Mouse (Mus musculus) stomach, postnatal 0 days (tissue): Measurements from ENCODE around the gene Rbmxl1. TPM values are rescaled to one million over a fixed set of nuclear protein-coding genes. Genes with fewer than 3 reads are reported as not detected.
"Not testable (repeated sequence)": the region's sequence is repeated elsewhere in the genome, so short reads cannot be mapped to it uniquely, and the experiment has no call there.

Experiments
- ATAC-seq: fragments of 200-750 bp; cut with Nextera tagmentation; 2 replicates; pipeline ENCODE4 v1.8.0; 2017; ENCODE audit not compliant: low FRiP score, low TSS enrichment
- DNase-seq: peaks from one replicate; pipeline ENCODE4 v3.0.0-alpha.2; 2016; ENCODE audit warnings: low spot score
- H3K27ac ChIP-seq: fragments of 300-500 bp; sonication (generic); replicated peaks from 2 replicates; pipeline ENCODE4 v1.5.1; 2014; ENCODE audit warnings: mild to moderate bottlenecking, control low read depth
- H3K27me3 ChIP-seq: fragments of 300-500 bp; sonication (generic); 2 replicates; pipeline ENCODE4 v1.6.1; 2014; ENCODE audit warnings: low read length; ENCODE audit not compliant: control insufficient read depth, insufficient read depth
- H3K36me3 ChIP-seq: fragments of 300-500 bp; sonication (generic); 2 replicates; pipeline ENCODE4 v1.6.1; 2014; ENCODE audit warnings: low read length, mixed read lengths; ENCODE audit not compliant: control insufficient read depth, insufficient read depth
- H3K4me1 ChIP-seq: fragments of 300-500 bp; sonication (generic); replicated peaks from 2 replicates; pipeline ENCODE4 v1.6.1; 2014; ENCODE audit warnings: antibody characterized with exemption; ENCODE audit not compliant: control insufficient read depth, insufficient read depth
- H3K4me2 ChIP-seq: fragments of 300-500 bp; sonication (generic); replicated peaks from 2 replicates; pipeline ENCODE4 v1.6.1; 2014; ENCODE audit warnings: low read depth, mild to moderate bottlenecking, control low read depth, moderate library complexity
- H3K4me3 ChIP-seq: fragments of 300-500 bp; sonication (generic); 2 replicates; pipeline ENCODE4 v1.5.1; 2014; ENCODE audit warnings: low read depth, low read length, control low read depth
- H3K9ac ChIP-seq: fragments of 300-500 bp; sonication (generic); 2 replicates; pipeline ENCODE4 v1.6.1; 2014; ENCODE audit warnings: mild to moderate bottlenecking, low read length, control low read depth, mixed read lengths
- H3K9me3 ChIP-seq: fragments of 300-500 bp; sonication (generic); 2 replicates; pipeline ENCODE4 v1.6.1; 2016; ENCODE audit warnings: low read length; ENCODE audit not compliant: control insufficient read depth
- CTCF ChIP-seq: IDR thresholded peaks from 2 replicates; pipeline ENCODE4 v1.5.1; 2016; ENCODE audit warnings: antibody characterized with exemption, low read depth, mild to moderate bottlenecking, moderate library complexity
- EP300 ChIP-seq: optimal IDR thresholded peaks from 2 replicates; pipeline ENCODE3; 2016; ENCODE audit warnings: antibody characterized with exemption
- WGBS: fragments of 180-500 bp; shearing (Covaris S2); extraction: QIAGEN DNeasy Blood & Tissue Kit; methylation state at CpG from one replicate; pipeline ENCODE4 v1.1.7; 2014; 5-methylcytosine and 5-hydroxymethylcytosine counted together
- polyA plus RNA-seq: library from polyadenylated mRNA; unstranded; fragments of >200 nt; fragmentation: Nextera tagmentation; extraction: Ambion mirVana; gene quantifications from 2 replicates; pipeline ENCODE4 v1.2.1, GENCODE M21; 2015

The Rbmxl1 gene
- polyA plus RNA-seq, 1 experiment from 2014 or later, result 78.6 TPM

- Histone ChIP-seq H3K27me3 (no peaks in the 10 kb centered on the region), H3K4me3 (no peak overlapping the region), H3K9ac (no peak overlapping the region), H3K4me1 (no peaks in the 10 kb centered on the region), H3K9me3 (no peaks in the 10 kb centered on the region), H3K4me2 (no peak overlapping the region), H3K36me3 (no peaks in the 10 kb centered on the region), H3K27ac (no peak overlapping the region)
- ATAC-seq (no peak), DNase-seq (no peak)
- TF ChIP-seq CTCF (no peak), EP300 (no peak)
- WGBS, result 44% methylated on average over 2 of the region's 2 CpGs
Measured at GRCm38 (mm10) chr8:78544545-78544944, 35.8 kb upstream of the Rbmxl1 start.

GRCm38 (mm10) chr8:78543621-78544020 lies 34.9 kb upstream of the Rbmxl1 start:
- TF ChIP-seq EP300 (no peak), CTCF (no peak)
- ATAC-seq (no peak), DNase-seq (no peak)
- Histone ChIP-seq H3K4me2 (no peak overlapping the region), H3K27ac (no peak overlapping the region), H3K4me3 (no peak overlapping the region), H3K36me3 (no peaks in the 10 kb centered on the region), H3K4me1 (no peaks in the 10 kb centered on the region), H3K9me3 (no peaks in the 10 kb centered on the region), H3K9ac (no peak overlapping the region), H3K27me3 (no peaks in the 10 kb centered on the region)
- WGBS, result 35% methylated on average over 1 of the region's 1 CpGs

- H3K9me3 ChIP-seq, DNase-seq, H3K9ac ChIP-seq, H3K4me1 ChIP-seq, H3K4me3 ChIP-seq, H3K27me3 ChIP-seq, H3K4me2 ChIP-seq, H3K27ac ChIP-seq, H3K36me3 ChIP-seq, ATAC-seq: not testable (repeated sequence)
- WGBS, result 88% methylated on average over 4 of the region's 6 CpGs
Measured at GRCm38 (mm10) chr8:78542670-78543069, 34.0 kb upstream of the Rbmxl1 start.

GRCm38 (mm10) chr8:78537795-78538194 lies 29.1 kb upstream of the Rbmxl1 start:
- H3K36me3 ChIP-seq, result no peaks in the 10 kb centered on the region
- no peaks in the 10 kb centered on the region for H3K27me3 ChIP-seq
- no peak overlapping the region for H3K9ac ChIP-seq
- no peak overlapping the region for H3K4me3 ChIP-seq
- no peak overlapping the region for H3K27ac ChIP-seq
- H3K4me1 ChIP-seq, result no peaks in the 10 kb centered on the region
- H3K9me3 ChIP-seq, result no peaks in the 10 kb centered on the region
- no peak for TF ChIP-seq EP300
- no peak for TF ChIP-seq CTCF
- no peak for DNase-seq
- no peak for ATAC-seq
- 92% methylated on average over 3 of the region's 3 CpGs for WGBS
- H3K4me2 ChIP-seq, result no peak overlapping the region

- H3K4me3 ChIP-seq, result no peak overlapping the region
- TF ChIP-seq EP300, result no peak
- TF ChIP-seq CTCF, result no peak
- H3K9me3 ChIP-seq, result no peaks in the 10 kb centered on the region
- H3K4me1 ChIP-seq, result no peaks in the 10 kb centered on the region
- ATAC-seq, result no peak
- no peak for DNase-seq
- H3K9ac ChIP-seq, result no peak overlapping the region
- 82% methylated on average over 5 of the region's 5 CpGs for WGBS
- no peaks in the 10 kb centered on the region for H3K27me3 ChIP-seq
- H3K36me3 ChIP-seq, result no peaks in the 10 kb centered on the region
- H3K4me2 ChIP-seq, result no peak overlapping the region
- H3K27ac ChIP-seq, result no peak overlapping the region
Measured at GRCm38 (mm10) chr8:78536716-78537115, 28.0 kb upstream of the Rbmxl1 start.

GRCm38 (mm10) chr8:78533981-78534380 lies 25.3 kb upstream of the Rbmxl1 start:
- Histone ChIP-seq H3K36me3 (no peaks in the 10 kb centered on the region), H3K4me2 (no peak overlapping the region), H3K27ac (no peak overlapping the region), H3K4me3 (no peak overlapping the region), H3K9me3 (no peaks in the 10 kb centered on the region), H3K27me3 (no peaks in the 10 kb centered on the region), H3K4me1 (no peaks in the 10 kb centered on the region), H3K9ac (no peak overlapping the region)
- WGBS, result 64% methylated on average over 6 of the region's 6 CpGs
- no peak for DNase-seq
- TF ChIP-seq CTCF, result no peak
- no peak for TF ChIP-seq EP300
- no peak for ATAC-seq
